Mouse (Mus musculus) liver, postnatal 0 days (tissue): ENCODE results near the gene Fezf1.

Experiments used
- CTCF ChIP-seq: sonication (generic); IDR thresholded peaks from 2 replicates; pipeline ENCODE4 v1.5.1; 2016; ENCODE audit warnings: antibody characterized with exemption, low read depth
- EP300 ChIP-seq: IDR thresholded peaks from 2 replicates; pipeline ENCODE4 v1.6.1; 2016; ENCODE audit warnings: antibody characterized with exemption, low read depth, mild to moderate bottlenecking

DNA sequence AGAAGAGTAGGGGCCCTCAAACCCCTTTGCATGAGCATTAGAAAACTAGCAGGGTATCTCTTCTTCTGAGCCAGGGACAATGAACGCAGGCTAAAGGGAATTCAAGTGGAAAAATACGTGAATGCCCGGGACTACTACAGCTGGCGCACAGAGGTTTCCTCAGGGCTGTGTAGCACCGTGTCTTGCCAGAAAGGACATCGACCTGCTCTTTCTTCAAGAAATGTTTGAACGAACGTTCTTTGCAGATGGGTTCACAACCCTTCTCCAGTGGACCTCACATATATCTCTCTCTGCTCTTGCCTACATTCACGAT, 12.5 kb upstream of the Fezf1 start:
- TF ChIP-seq CTCF: no peak
- TF ChIP-seq EP300: no peak
